Mouse (Mus musculus) ES-E14 (cell line): ENCODE data around the gene Dynll2.

Experiments used
- CHD2 ChIP-seq: IDR thresholded peaks from 2 replicates; pipeline ENCODE4 v1.6.1; 2014; ENCODE audit warnings: mild to moderate bottlenecking, low read depth, low read length, inconsistent platforms
- HCFC1 ChIP-seq: IDR thresholded peaks from 2 replicates; pipeline ENCODE4 v1.6.1; 2012; ENCODE audit warnings: low read length, inconsistent platforms, borderline replicate concordance; ENCODE audit not compliant: insufficient read depth
- MAFK ChIP-seq: IDR thresholded peaks from 2 replicates; pipeline ENCODE4 v1.6.1; 2014; ENCODE audit warnings: mild to moderate bottlenecking, low read depth, low read length, inconsistent platforms; ENCODE audit not compliant: insufficient read depth
- ZC3H11A ChIP-seq: IDR thresholded peaks from 2 replicates; pipeline ENCODE4 v1.6.1; 2012; ENCODE audit warnings: low read depth, mild to moderate bottlenecking, inconsistent platforms, low read length, borderline replicate concordance
- ZNF384 ChIP-seq: IDR thresholded peaks from 2 replicates; pipeline ENCODE4 v1.6.1; 2012; ENCODE audit warnings: low read depth, low read length, inconsistent platforms

DNA sequence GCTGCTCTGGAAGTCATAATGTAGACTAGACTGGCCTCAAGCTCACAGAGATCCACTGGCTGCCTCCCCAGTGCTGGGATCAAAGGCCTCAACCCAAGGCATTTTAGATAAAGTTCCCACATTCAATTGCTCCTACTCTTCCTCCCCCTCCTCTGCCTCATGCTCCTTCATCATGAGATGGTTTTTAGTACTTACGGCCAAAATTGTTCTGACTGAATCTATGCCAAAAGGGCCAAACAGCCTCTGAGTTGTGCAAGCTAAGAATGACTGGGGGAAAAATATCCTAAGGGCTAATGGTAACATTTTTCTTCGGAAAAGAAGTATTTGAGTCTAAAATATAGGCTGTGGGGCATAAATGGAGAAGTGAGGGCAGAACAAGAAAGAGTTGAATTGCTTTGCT is 36.6 kb upstream of the Dynll2 start:
- TF ChIP-seq ZNF384 = no peak
- TF ChIP-seq HCFC1 = no peak
- no peak for TF ChIP-seq CHD2
- no peak for TF ChIP-seq MAFK
- TF ChIP-seq ZC3H11A = no peak
